Mouse (Mus musculus) left cerebral cortex, adult 8-10 months (tissue): ENCODE results near the gene Stmn1. TPM values are rescaled to one million over a fixed set of nuclear protein-coding genes. Genes with fewer than 3 reads are reported as not detected.

Experiments used
- DNase-seq, 2 experiments: peaks; one replicate each; pipeline ENCODE4 v3.0.0; 2022; ENCODE audit warnings: low spot score in 2 of 2
- microRNA-seq, 2 experiments: library from miRNA; unstranded; fragments of <30 nt; microRNA quantifications; one replicate each; pipeline ENCODE4 v1.2.0; 2022
- total RNA-seq, 4 experiments: library from RNA; stranded (reverse); gene quantifications; 2 replicates each; pipeline ENCODE4 v1.2.4; 2022

Stmn1 gene
- total RNA-seq, 4 experiments from 2014 or later: 935 to 1,017 (median 942) TPM

DNA sequence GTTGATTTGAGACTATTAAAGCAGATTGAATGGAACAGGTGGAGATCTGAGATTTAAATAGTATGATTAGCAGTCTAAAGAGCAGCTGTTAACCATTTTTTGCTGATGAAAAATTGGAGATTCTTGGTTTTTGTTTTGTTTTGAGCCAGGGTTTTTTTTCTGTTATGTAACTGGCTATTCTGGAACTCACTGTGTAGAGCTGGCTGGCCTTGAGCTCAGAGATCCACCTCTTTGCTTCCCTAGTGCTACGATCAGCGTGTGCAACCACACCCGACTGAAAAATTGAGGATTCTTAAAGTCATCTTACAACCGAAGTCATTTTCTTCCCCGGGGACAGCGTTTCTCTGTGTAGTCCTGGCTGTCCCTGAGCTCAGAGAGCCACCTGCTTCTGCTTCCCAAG, 43.6 kb downstream of the Stmn1 start:
- no peak for DNase-seq

DNA sequence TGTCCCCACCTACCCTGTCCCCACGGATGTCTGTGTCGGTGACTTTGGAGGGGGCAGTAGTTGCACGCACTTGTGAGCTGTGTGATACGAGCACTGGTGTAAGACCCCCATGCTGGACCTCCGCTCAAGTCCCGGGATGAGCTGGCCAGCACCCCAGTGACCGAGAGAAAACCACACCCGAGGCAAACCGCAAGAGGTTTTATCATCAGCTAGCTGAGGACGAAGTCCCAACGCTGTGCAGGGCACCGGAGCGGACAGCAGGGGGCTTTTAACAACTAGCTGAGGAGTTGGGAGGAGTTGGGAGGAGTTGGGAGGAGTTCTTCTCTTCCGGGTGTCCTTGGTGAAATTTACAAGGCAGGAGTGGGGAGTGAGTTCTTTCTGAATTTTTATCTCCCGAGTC, 44.7 kb downstream of the Stmn1 start:
- DNase-seq: no peak

DNA sequence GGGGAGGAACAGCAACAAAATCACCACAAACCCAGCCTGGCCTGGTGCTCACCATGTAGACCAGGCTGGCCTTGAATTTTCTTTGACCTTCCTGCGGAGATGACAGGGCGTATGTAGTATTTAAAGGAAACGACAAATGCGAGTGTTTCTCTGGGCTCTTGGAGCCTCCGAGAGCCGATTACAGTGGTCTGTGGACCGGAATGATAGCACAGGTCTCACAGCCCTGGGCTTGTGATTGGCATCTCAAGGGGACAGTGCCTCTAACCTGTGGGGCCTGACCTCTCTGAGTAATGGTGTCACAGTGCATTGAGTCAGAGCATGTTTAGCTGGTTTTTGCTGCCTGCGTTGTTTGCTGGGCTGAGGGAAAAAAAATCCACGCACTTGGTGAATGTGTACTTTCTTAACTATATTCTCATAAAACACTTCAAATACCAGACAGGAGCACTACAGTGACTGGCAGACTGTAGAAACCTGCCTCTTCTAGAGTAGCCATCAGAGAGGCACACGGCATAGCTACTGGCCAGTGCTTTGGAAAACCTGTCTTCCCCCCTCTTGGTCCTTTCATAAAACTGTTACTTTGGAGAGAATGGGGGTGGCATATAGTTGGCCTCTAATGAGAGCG, 46.3 kb downstream of the Stmn1 start:
- DNase-seq: no peak

DNA sequence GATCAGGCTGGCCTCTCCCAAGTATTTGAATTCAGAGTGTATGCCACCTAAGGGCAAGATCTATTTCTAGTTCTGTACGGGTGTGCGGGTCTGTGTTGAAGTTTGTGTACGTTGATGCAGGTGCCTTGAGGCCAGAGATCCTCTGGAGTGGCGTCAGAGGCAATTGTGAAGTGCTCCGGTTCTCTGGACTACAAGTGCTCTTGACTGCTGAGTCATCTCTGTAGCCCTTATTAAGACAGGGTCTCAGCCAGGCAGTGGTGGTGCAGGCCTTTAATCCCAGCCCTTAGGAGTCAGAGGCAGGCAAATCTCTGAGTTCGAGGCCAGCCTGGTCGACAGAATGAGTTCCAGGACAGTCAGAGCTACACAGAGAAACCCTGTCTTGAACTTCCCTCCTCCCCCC, 47.5 kb downstream of the Stmn1 start:
- no peak for DNase-seq

DNA sequence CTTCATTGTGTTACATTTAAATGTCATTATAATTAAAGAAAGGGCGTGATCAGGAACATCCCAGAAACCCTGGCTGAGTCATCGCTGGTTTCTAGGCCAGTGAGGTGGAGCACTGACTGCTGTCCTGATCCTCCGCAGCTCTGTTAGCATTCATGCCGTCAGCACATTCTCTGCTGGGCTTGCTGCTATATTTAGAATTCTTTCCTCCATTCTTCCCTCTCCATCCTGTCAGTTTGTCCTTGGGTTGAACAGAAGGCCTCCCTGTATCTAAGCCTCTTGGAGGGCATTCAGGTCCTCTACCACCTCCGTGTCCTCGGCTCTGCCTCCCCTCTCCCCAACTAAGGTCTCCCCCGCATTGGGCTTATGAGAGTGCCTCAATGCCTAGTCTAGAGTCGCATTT, 48.9 kb downstream of the Stmn1 start:
- peak in 1 of 2 experiments; percentile 57 for DNase-seq

DNA sequence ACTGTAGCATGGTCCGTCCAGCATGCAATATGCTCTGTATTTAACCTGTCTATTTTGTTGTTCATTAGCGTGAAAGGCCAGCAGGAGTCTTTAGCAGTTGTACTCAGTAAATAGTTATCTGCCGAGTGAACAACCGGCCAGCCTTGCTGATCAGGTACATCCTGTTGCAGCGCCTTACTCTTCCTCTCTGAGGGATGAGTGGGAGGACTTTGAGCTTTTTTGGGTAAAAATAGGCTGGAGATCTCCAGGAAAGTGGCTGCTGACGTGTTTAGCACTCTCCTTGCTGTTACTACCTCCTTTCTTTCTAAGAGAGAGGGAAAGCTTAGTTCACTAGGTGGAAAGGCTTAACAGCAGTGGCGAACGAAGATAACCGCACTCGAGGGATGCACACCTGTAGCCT, 49.6 kb downstream of the Stmn1 start:
- DNase-seq: no peak

DNA sequence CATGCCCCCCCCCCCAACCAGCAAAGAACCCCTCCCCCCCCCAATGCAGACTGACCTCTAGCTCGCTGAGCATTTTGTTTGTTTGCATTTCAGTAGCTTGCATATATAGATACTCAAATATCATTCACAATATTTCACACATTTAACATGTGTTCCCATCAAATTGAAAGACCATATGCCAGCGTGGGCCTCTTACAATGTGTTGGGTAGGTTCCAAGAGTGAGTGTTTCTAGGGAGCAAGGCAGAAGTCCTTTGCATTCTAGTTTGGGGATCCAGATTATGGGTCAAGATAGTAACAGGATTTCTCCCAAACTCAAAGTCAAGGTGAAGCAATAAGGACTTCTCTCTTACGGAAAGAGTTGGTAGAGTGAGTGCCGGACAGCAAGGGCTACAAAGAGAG, 50.4 kb downstream of the Stmn1 start:
- no peak for DNase-seq

DNA sequence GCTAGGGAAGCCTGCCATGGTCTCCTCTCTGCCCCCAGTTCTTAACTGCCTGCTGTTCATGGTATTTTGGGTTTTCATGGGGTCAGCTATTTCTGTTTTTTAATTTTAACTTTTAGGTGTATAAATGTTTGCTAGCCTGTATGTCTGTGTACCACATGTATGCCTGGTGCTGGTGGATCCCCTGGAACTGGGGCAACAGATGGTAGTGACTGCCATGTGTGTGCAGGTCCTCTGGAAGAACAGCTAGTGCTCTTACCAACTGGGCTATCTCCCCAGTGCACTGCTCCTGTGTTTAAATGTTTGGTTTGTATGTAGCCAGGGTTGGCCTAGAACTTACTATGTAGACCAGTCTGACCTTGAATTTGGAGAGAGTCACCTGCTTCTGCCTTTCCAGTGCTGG, 51.2 kb downstream of the Stmn1 start:
- no peak for DNase-seq

Small RNA genes within 50 kb of the gene (microRNA-seq; reads per million reads assigned to microRNA genes)
- gene Gm23634: 1.3 reads per million in 2 experiments

Other genes with a start within 250 kb of the Stmn1 start
- gene Catsper4, start 240.9 kb upstream of the Stmn1 start, total RNA-seq: not detected
- under 1 TPM in 3 of 4 experiments, not detected in 1; 0.36 to 0.74 (median 0.57) TPM for gene Cnksr1, start 229.9 kb upstream of the Stmn1 start, total RNA-seq
- gene E130218I03Rik, start 224.7 kb upstream of the Stmn1 start, total RNA-seq: not detected
- 10 to 100 TPM; 10.9 to 12.1 (median 11.3) TPM for gene Zfp593, start 222.7 kb upstream of the Stmn1 start, total RNA-seq
- gene Gm30191, start 221.4 kb upstream of the Stmn1 start, total RNA-seq: not detected
- gene Grrp1, start 214.2 kb upstream of the Stmn1 start, total RNA-seq: 1 to 10 TPM; 2.6 to 4.3 (median 3.5) TPM
- 10 to 100 TPM; 15.8 to 22.4 (median 19.3) TPM for gene Pdik1l, start 180.4 kb upstream of the Stmn1 start, total RNA-seq
- under 1 TPM; 0.28 to 0.70 (median 0.53) TPM for gene Trim63, start 153.2 kb upstream of the Stmn1 start, total RNA-seq
- under 1 TPM in 2 of 4 experiments, not detected in 2; 0.16 to 0.23 TPM for gene Slc30a2, start 125.1 kb upstream of the Stmn1 start, total RNA-seq
- gene Extl1, start 84.5 kb upstream of the Stmn1 start, total RNA-seq: 10 to 100 TPM; 42.7 to 51.5 (median 47.1) TPM
- gene Pafah2, start 72.0 kb upstream of the Stmn1 start, total RNA-seq: 1 to 10 TPM; 5.8 to 8.7 (median 6.8) TPM
- 10 to 100 TPM; 58.1 to 64.3 (median 61.1) TPM for gene Paqr7, start 28.4 kb downstream of the Stmn1 start, total RNA-seq
- gene Aunip, start 42.7 kb downstream of the Stmn1 start, total RNA-seq: under 1 TPM; 0.25 to 0.60 (median 0.34) TPM
- 10 to 100 TPM; 70.0 to 79.5 (median 71.9) TPM for gene Mtfr1l, start 67.1 kb downstream of the Stmn1 start, total RNA-seq
- 10 to 100 TPM; 20.2 to 21.5 (median 20.9) TPM for gene Selenon, start 83.8 kb downstream of the Stmn1 start, total RNA-seq
- gene Man1c1, start 236.0 kb downstream of the Stmn1 start, total RNA-seq: 10 to 100 TPM; 34.6 to 40.0 (median 38.4) TPM